Mouse (Mus musculus): Measurements from ENCODE around the gene Arr3.

GRCm38 (mm10) chrX:100652848-100653247 is 47.6 kb downstream of the Arr3 start:
- TF ChIP-seq ZC3H11A (IDR thresholded peaks at IDR 0.05; ENCODE audit: borderline replicate concordance, low read depth, low read length): no peak
- no peak for TF ChIP-seq CHD2 (IDR thresholded peaks at IDR 0.05; ENCODE audit: low read depth, low read length)

All from ES-E14 (cell line).